In the genomic region with DNA sequence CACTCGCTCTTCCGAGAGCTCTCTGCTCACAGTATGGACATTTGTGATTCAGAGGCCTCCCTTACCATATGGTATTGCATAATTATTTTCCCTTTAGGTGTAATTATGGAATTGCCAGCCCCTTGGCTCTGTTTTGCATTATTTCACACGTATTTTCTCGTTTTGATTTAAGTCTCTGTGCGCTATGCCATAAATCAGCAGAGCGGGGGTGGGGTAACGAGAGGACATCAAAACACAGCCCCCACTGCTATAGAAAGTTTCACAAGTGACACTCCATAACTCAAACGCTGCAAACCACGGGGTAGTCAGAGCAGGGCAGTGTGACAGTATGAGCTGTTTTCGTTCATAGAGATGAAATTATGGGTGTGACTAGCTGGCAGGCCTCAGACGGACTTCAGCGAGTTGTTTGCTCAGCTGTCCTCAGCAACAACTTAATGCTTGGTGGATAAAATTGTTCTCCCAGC, we compare ENCODE assay signal across 10 mouse cellular contexts.
DNase-seq lines count a peak whose midpoint lies in the region; ATAC-seq and TF ChIP-seq lines count a peak whose summit lies in the region.
"Had no signal": no experiment of that assay in that cellular context is flagged by ENCODE, and none has a peak within 500 bp of the region (broad histone marks: within the 10 kb centered on the region; RNA-seq: fewer than 3 reads in every experiment).

No protein-coding gene starts in this region.

- H3K4me1 ChIP-seq in forebrain, embryonic 13.5 days, result peaks cover 30% of the 10 kb centered on the region
- H3K4me1 ChIP-seq in forebrain, embryonic 10.5 days, result peaks cover 20% of the 10 kb centered on the region
- H3K4me1 ChIP-seq in lung, embryonic 14.5 days (ENCODE audit: insufficient read depth), result peaks cover 45% of the 10 kb centered on the region
- no peaks in the 10 kb centered on the region for H3K4me1 ChIP-seq in forebrain, postnatal 0 days (ENCODE audit: insufficient read depth)
- H3K4me1 ChIP-seq in limb, embryonic 15.5 days, result peaks cover 42% of the 10 kb centered on the region
- H3K4me1 ChIP-seq in hindbrain, embryonic 11.5 days (replicated peaks; ENCODE audit: control insufficient read depth, insufficient read depth, low read length), result no peaks in the 10 kb centered on the region

- H3K4me2 ChIP-seq in forebrain, embryonic 13.5 days, result no peak overlapping the region; the same call in 1 of the 2 replicates
- peak overlapping the region; percentile 31; the same call in 1 of the 2 replicates for H3K4me2 ChIP-seq in lung, embryonic 14.5 days
- no peak overlapping the region for H3K4me2 ChIP-seq in forebrain, postnatal 0 days (ENCODE audit: low read depth)
- 0 out of 2 replicates have a peak overlapping the region, but pooled peaks have one; percentile 8 for H3K4me2 ChIP-seq in limb, embryonic 15.5 days
- H3K4me2 ChIP-seq in hindbrain, embryonic 11.5 days (replicated peaks; ENCODE audit: low read depth, low read length), result no peak overlapping the region

- ATAC-seq in forebrain, embryonic 13.5 days, result 0 out of 2 replicates have a peak, but pooled peaks have one; percentile 61
- peak; percentile 76 for ATAC-seq in lung, embryonic 14.5 days (ENCODE audit: insufficient read depth)
- peak; percentile 6; the same call in 1 of the 2 replicates for ATAC-seq in forebrain, postnatal 0 days
- ATAC-seq in limb, embryonic 15.5 days (ENCODE audit: insufficient number of reproducible peaks, low FRiP score, low TSS enrichment, low read depth), result peak; percentile 68; the same call in 1 of the 2 replicates
- ATAC-seq in hindbrain, embryonic 11.5 days (ENCODE audit: low FRiP score), result no peak

- H3K4me3 ChIP-seq in forebrain, embryonic 13.5 days, result no peak overlapping the region
- H3K4me3 ChIP-seq in forebrain, embryonic 10.5 days, result no peak overlapping the region
- H3K4me3 ChIP-seq in lung, embryonic 14.5 days (ENCODE audit: low read depth, low read length), result no peak overlapping the region
- no peak overlapping the region for H3K4me3 ChIP-seq in forebrain, postnatal 0 days (ENCODE audit: low read depth, low read length)
- no peak overlapping the region for H3K4me3 ChIP-seq in limb, embryonic 15.5 days
- H3K4me3 ChIP-seq in hindbrain, embryonic 11.5 days (ENCODE audit: low read depth, low read length), result no peak overlapping the region
- H3K4me3 ChIP-seq: erythroblast, embryonic 14.5 days had no signal

- no peaks in the 10 kb centered on the region for H3K36me3 ChIP-seq in forebrain, embryonic 13.5 days (ENCODE audit: poor library complexity, severe bottlenecking)
- no peaks in the 10 kb centered on the region for H3K36me3 ChIP-seq in forebrain, embryonic 10.5 days (replicated peaks)
- no peaks in the 10 kb centered on the region for H3K36me3 ChIP-seq in lung, embryonic 14.5 days (ENCODE audit: insufficient read depth)
- H3K36me3 ChIP-seq in forebrain, postnatal 0 days (ENCODE audit: insufficient read depth), result no peaks in the 10 kb centered on the region
- no peaks in the 10 kb centered on the region for H3K36me3 ChIP-seq in limb, embryonic 15.5 days
- H3K36me3 ChIP-seq in hindbrain, embryonic 11.5 days (ENCODE audit: control insufficient read depth, insufficient read depth, low read length), result no peaks in the 10 kb centered on the region

- no peaks in the 10 kb centered on the region for H3K9me3 ChIP-seq in forebrain, embryonic 13.5 days (replicated peaks)
- no peaks in the 10 kb centered on the region for H3K9me3 ChIP-seq in forebrain, embryonic 10.5 days
- H3K9me3 ChIP-seq in lung, embryonic 14.5 days (ENCODE audit: low read depth, low read length), result no peaks in the 10 kb centered on the region
- no peaks in the 10 kb centered on the region for H3K9me3 ChIP-seq in forebrain, postnatal 0 days (ENCODE audit: low read length)
- H3K9me3 ChIP-seq in limb, embryonic 15.5 days, result no peaks in the 10 kb centered on the region
- no peaks in the 10 kb centered on the region for H3K9me3 ChIP-seq in hindbrain, embryonic 11.5 days (ENCODE audit: control insufficient read depth, low read length)

- 59% methylated on average over 12 of the region's 12 CpGs for WGBS in forebrain, embryonic 13.5 days
- WGBS in forebrain, embryonic 10.5 days, result 82% methylated on average over 12 of the region's 12 CpGs
- 20% methylated on average over 12 of the region's 12 CpGs for WGBS in lung, embryonic 14.5 days
- WGBS in forebrain, postnatal 0 days, result 43% methylated on average over 12 of the region's 12 CpGs
- 17% methylated on average over 12 of the region's 12 CpGs for WGBS in limb, embryonic 15.5 days
- WGBS in hindbrain, embryonic 11.5 days, result 66% methylated on average over 12 of the region's 12 CpGs

- H3K27ac ChIP-seq in forebrain, embryonic 13.5 days, result peak overlapping the region; percentile 46
- H3K27ac ChIP-seq in forebrain, embryonic 10.5 days, result no peak overlapping the region
- peak overlapping the region; percentile 58; the same call in 1 of the 2 replicates for H3K27ac ChIP-seq in lung, embryonic 14.5 days (ENCODE audit: low read depth)
- no peak overlapping the region for H3K27ac ChIP-seq in forebrain, postnatal 0 days (ENCODE audit: low read depth, low read length)
- H3K27ac ChIP-seq in limb, embryonic 15.5 days, result peak overlapping the region; percentile 71
- no peak overlapping the region for H3K27ac ChIP-seq in hindbrain, embryonic 11.5 days (ENCODE audit: low read depth, low read length)

- no peak for DNase-seq in forebrain, embryonic 10.5 days (ENCODE audit: extremely low spot score, low spot score)
- DNase-seq in lung, embryonic 14.5 days, result peak; percentile 73
- no peak for DNase-seq in lung, postnatal 4 days
- DNase-seq in forebrain, postnatal 0 days, result no peak
- DNase-seq in hindbrain, embryonic 11.5 days (ENCODE audit: low spot score), result no peak
- DNase-seq in thymus, adult 18-20 months, result no peak
- DNase-seq: layer of hippocampus, postnatal 36 days had no signal

- H3K9ac ChIP-seq in forebrain, embryonic 13.5 days, result no peak overlapping the region
- H3K9ac ChIP-seq in lung, embryonic 14.5 days, result no peak overlapping the region
- H3K9ac ChIP-seq in forebrain, postnatal 0 days, result no peak overlapping the region
- H3K9ac ChIP-seq in limb, embryonic 15.5 days, result no peak overlapping the region
- H3K9ac ChIP-seq in hindbrain, embryonic 11.5 days (ENCODE audit: low read depth, low read length), result no peak overlapping the region

- H3K27me3 ChIP-seq in forebrain, embryonic 13.5 days, result no peaks in the 10 kb centered on the region
- H3K27me3 ChIP-seq in forebrain, embryonic 10.5 days (ENCODE audit: poor library complexity, severe bottlenecking), result no peaks in the 10 kb centered on the region
- H3K27me3 ChIP-seq in lung, embryonic 14.5 days (ENCODE audit: insufficient read depth, low read length), result no peaks in the 10 kb centered on the region
- no peaks in the 10 kb centered on the region for H3K27me3 ChIP-seq in forebrain, postnatal 0 days (ENCODE audit: insufficient read depth, low read length)
- no peaks in the 10 kb centered on the region for H3K27me3 ChIP-seq in limb, embryonic 15.5 days
- no peaks in the 10 kb centered on the region for H3K27me3 ChIP-seq in hindbrain, embryonic 11.5 days (ENCODE audit: control insufficient read depth, insufficient read depth, low read length)

- TF ChIP-seq CTCF in lung, embryonic 14.5 days (IDR thresholded peaks at IDR 0.05; ENCODE audit: low read depth), result no peak
- TF ChIP-seq CTCF in forebrain, postnatal 0 days (IDR thresholded peaks at IDR 0.05; ENCODE audit: low read depth), result no peak

Comparison
In these comparisons a context has a peak if more than half of its experiments do, and no peak if none do; other contexts are left out.
1. H3K27ac ChIP-seq: peak in forebrain, embryonic 13.5 days (single experiment), lung, embryonic 14.5 days (single experiment) and limb, embryonic 15.5 days (single experiment); none in forebrain, embryonic 10.5 days (single experiment), forebrain, postnatal 0 days (single experiment) and hindbrain, embryonic 11.5 days (single experiment).
2. H3K4me2 ChIP-seq: peak in lung, embryonic 14.5 days (single experiment) and limb, embryonic 15.5 days (single experiment); none in forebrain, embryonic 13.5 days (single experiment), forebrain, postnatal 0 days (single experiment) and hindbrain, embryonic 11.5 days (single experiment).